Mouse (Mus musculus): Measurements from ENCODE around the gene Eef1akmt2.

Eef1akmt2 gene

GRCm38 (mm10) chr7:132810879-132811278 is 41.6 kb downstream of the Eef1akmt2 start:
- peak; percentile 78 for DNase-seq (ENCODE audit: low spot score)

- no peak for DNase-seq (ENCODE audit: low spot score)
Measured at GRCm38 (mm10) chr7:132810368-132810767, 42.1 kb downstream of the Eef1akmt2 start.

GRCm38 (mm10) chr7:132809721-132810120 is 42.8 kb downstream of the Eef1akmt2 start:
- DNase-seq (ENCODE audit: low spot score): no peak

- DNase-seq (ENCODE audit: low spot score): no peak
Measured at GRCm38 (mm10) chr7:132808841-132809682, 43.4 kb downstream of the Eef1akmt2 start.

GRCm38 (mm10) chr7:132808051-132808796 is 44.2 kb downstream of the Eef1akmt2 start:
- DNase-seq (ENCODE audit: low spot score): no peak

GRCm38 (mm10) chr7:132806926-132807857 is 45.3 kb downstream of the Eef1akmt2 start:
- DNase-seq (ENCODE audit: low spot score): no peak

- no peak for DNase-seq (ENCODE audit: low spot score)
Measured at GRCm38 (mm10) chr7:132806286-132806685, 46.2 kb downstream of the Eef1akmt2 start.

GRCm38 (mm10) chr7:132804951-132805350 is 47.5 kb downstream of the Eef1akmt2 start:
- DNase-seq (ENCODE audit: low spot score): no peak

- no peak for DNase-seq (ENCODE audit: low spot score)
Measured at GRCm38 (mm10) chr7:132804461-132804860, 48.0 kb downstream of the Eef1akmt2 start.

GRCm38 (mm10) chr7:132803962-132804361 is 48.5 kb downstream of the Eef1akmt2 start:
- no peak for DNase-seq (ENCODE audit: low spot score)

GRCm38 (mm10) chr7:132803336-132803735 is 49.1 kb downstream of the Eef1akmt2 start:
- DNase-seq (ENCODE audit: low spot score): no peak

- DNase-seq (ENCODE audit: low spot score): no peak
Measured at GRCm38 (mm10) chr7:132802691-132803090, 49.8 kb downstream of the Eef1akmt2 start.

- no peak for DNase-seq (ENCODE audit: low spot score)
Measured at GRCm38 (mm10) chr7:132802066-132802465, 50.4 kb downstream of the Eef1akmt2 start.

GRCm38 (mm10) chr7:132801509-132801908 is 51.0 kb downstream of the Eef1akmt2 start:
- DNase-seq (ENCODE audit: low spot score): no peak

GRCm38 (mm10) chr7:132800868-132801267 is 51.6 kb downstream of the Eef1akmt2 start:
- DNase-seq (ENCODE audit: low spot score): no peak

- no peak for DNase-seq (ENCODE audit: low spot score)
Measured at GRCm38 (mm10) chr7:132799119-132800016, 53.1 kb downstream of the Eef1akmt2 start.

- DNase-seq (ENCODE audit: low spot score): no peak
Measured at GRCm38 (mm10) chr7:132795141-132795540, 57.3 kb downstream of the Eef1akmt2 start.

- DNase-seq (ENCODE audit: low spot score): no peak
Measured at GRCm38 (mm10) chr7:132793467-132793866, 59.0 kb downstream of the Eef1akmt2 start.

- DNase-seq (ENCODE audit: low spot score): no peak
Measured at GRCm38 (mm10) chr7:132790447-132791219, 61.8 kb downstream of the Eef1akmt2 start.

- no peak for DNase-seq (ENCODE audit: low spot score)
Measured at GRCm38 (mm10) chr7:132788826-132789225, 63.6 kb downstream of the Eef1akmt2 start.

All from ovary, adult 18-20 months (tissue).